ENCODE assay signal across 17 mouse cellular contexts in genomic region chr13:57672762-57673161, GRCm38 (mm10).
DNase-seq lines count a peak whose midpoint lies in the region; ATAC-seq and TF ChIP-seq lines count a peak whose summit lies in the region.
"Had no signal": no experiment of that assay in that cellular context is flagged by ENCODE, and none has a peak within 500 bp of the region (broad histone marks: within the 10 kb centered on the region; RNA-seq: fewer than 3 reads in every experiment).

No protein-coding gene starts in this region.

- H3K27me3 ChIP-seq in stomach, embryonic 14.5 days (ENCODE audit: control insufficient read depth, insufficient read depth, low read length) = no peaks in the 10 kb centered on the region
- no peaks in the 10 kb centered on the region for H3K27me3 ChIP-seq in stomach, postnatal 0 days (ENCODE audit: control insufficient read depth, insufficient read depth, low read length)
- H3K27me3 ChIP-seq in liver, postnatal 0 days (ENCODE audit: insufficient read depth, low read length) = no peaks in the 10 kb centered on the region
- H3K27me3 ChIP-seq: CH12.LX; embryonic facial prominence, embryonic 12.5 days; hindbrain, embryonic 12.5 days had no signal

- no peak for TF ChIP-seq CTCF in stomach, postnatal 0 days (IDR thresholded peaks at IDR 0.05; ENCODE audit: low read depth)
- no peak for TF ChIP-seq CTCF in liver, postnatal 0 days (IDR thresholded peaks at IDR 0.05; ENCODE audit: low read depth)

- H3K27ac ChIP-seq in stomach, embryonic 14.5 days (ENCODE audit: low read length) = no peak overlapping the region
- no peak overlapping the region for H3K27ac ChIP-seq in stomach, postnatal 0 days (replicated peaks)
- H3K27ac ChIP-seq in liver, postnatal 0 days (ENCODE audit: low read depth) = peak overlapping the region; percentile 22; the same call in 1 of the 2 replicates
- H3K27ac ChIP-seq: embryonic facial prominence, embryonic 12.5 days; macrophage; midbrain, embryonic 12.5 days had no signal

- peak; percentile 30 for DNase-seq in heart, adult 11 months
- DNase-seq in heart, postnatal 4 days = no peak
- no peak for DNase-seq in stomach, postnatal 0 days (ENCODE audit: low spot score)
- peak; percentile 21 for DNase-seq in liver, postnatal 0 days
- DNase-seq in embryo, embryonic 11 days = no peak
- DNase-seq: cerebellum, adult 2 months; gastrocnemius, postnatal 36 days; kidney, adult 11 months; kidney, postnatal 10 days; lung, embryonic 14.5 days had no signal

- H3K4me3 ChIP-seq in stomach, embryonic 14.5 days (ENCODE audit: low read depth, low read length) = no peak overlapping the region
- no peak overlapping the region for H3K4me3 ChIP-seq in stomach, postnatal 0 days (ENCODE audit: low read depth, low read length)
- H3K4me3 ChIP-seq in liver, postnatal 0 days (ENCODE audit: low read depth, low read length) = no peak overlapping the region
- H3K4me3 ChIP-seq: embryonic facial prominence, embryonic 12.5 days; hindbrain, embryonic 12.5 days; midbrain, embryonic 12.5 days had no signal

- H3K36me3 ChIP-seq in stomach, embryonic 14.5 days (ENCODE audit: control insufficient read depth, insufficient read depth, low read length) = no peaks in the 10 kb centered on the region
- no peaks in the 10 kb centered on the region for H3K36me3 ChIP-seq in stomach, postnatal 0 days (ENCODE audit: control insufficient read depth, insufficient read depth, low read length)
- H3K36me3 ChIP-seq in liver, postnatal 0 days (replicated peaks; ENCODE audit: insufficient read depth, low read length) = no peaks in the 10 kb centered on the region
- H3K36me3 ChIP-seq: embryonic facial prominence, embryonic 12.5 days; hindbrain, embryonic 12.5 days; midbrain, embryonic 12.5 days had no signal

- no peaks in the 10 kb centered on the region for H3K9me3 ChIP-seq in stomach, embryonic 14.5 days (ENCODE audit: control insufficient read depth, low read depth, low read length)
- no peaks in the 10 kb centered on the region for H3K9me3 ChIP-seq in stomach, postnatal 0 days (ENCODE audit: control insufficient read depth, low read length)
- no peaks in the 10 kb centered on the region for H3K9me3 ChIP-seq in liver, postnatal 0 days (ENCODE audit: low read length)
- H3K9me3 ChIP-seq: embryonic facial prominence, embryonic 12.5 days; hindbrain, embryonic 12.5 days; midbrain, embryonic 12.5 days had no signal

- no peak for TF ChIP-seq EP300 in stomach, postnatal 0 days (optimal IDR thresholded peaks at IDR 0.05)
- TF ChIP-seq EP300 in liver, postnatal 0 days (IDR thresholded peaks at IDR 0.05; ENCODE audit: low read depth) = no peak

- H3K4me1 ChIP-seq in stomach, embryonic 14.5 days (ENCODE audit: control insufficient read depth, insufficient read depth, low read length) = no peaks in the 10 kb centered on the region
- no peaks in the 10 kb centered on the region for H3K4me1 ChIP-seq in stomach, postnatal 0 days (replicated peaks; ENCODE audit: control insufficient read depth, insufficient read depth)
- H3K4me1 ChIP-seq in liver, postnatal 0 days (ENCODE audit: insufficient read depth) = peaks cover 4% of the 10 kb centered on the region; the same call in 1 of the 2 replicates

- H3K9ac ChIP-seq in stomach, embryonic 14.5 days (replicated peaks; ENCODE audit: low read depth, low read length) = no peak overlapping the region
- no peak overlapping the region for H3K9ac ChIP-seq in stomach, postnatal 0 days (ENCODE audit: low read length)
- no peak overlapping the region for H3K9ac ChIP-seq in liver, postnatal 0 days (replicated peaks)
- H3K9ac ChIP-seq: embryonic facial prominence, embryonic 12.5 days; hindbrain, embryonic 12.5 days; lung, embryonic 14.5 days; midbrain, embryonic 12.5 days had no signal

- peak; percentile 82; the same call in 1 of the 2 replicates for ATAC-seq in stomach, embryonic 14.5 days (ENCODE audit: insufficient number of reproducible peaks, insufficient read depth, low FRiP score, low read depth)
- ATAC-seq in stomach, postnatal 0 days (ENCODE audit: low FRiP score, low TSS enrichment) = no peak
- peak; percentile 92 for ATAC-seq in liver, postnatal 0 days
- no peak for ATAC-seq in frontal cortex, adult (ENCODE audit: low TSS enrichment)

- WGBS in stomach, embryonic 14.5 days = 77% methylated on average over 3 of the region's 3 CpGs
- 68% methylated on average over 3 of the region's 3 CpGs for WGBS in stomach, postnatal 0 days
- WGBS in liver, postnatal 0 days (ENCODE audit: insufficient replicate concordance) = 54% methylated on average over 3 of the region's 3 CpGs

- H3K4me2 ChIP-seq in stomach, embryonic 14.5 days (replicated peaks; ENCODE audit: low read depth, low read length) = no peak overlapping the region
- no peak overlapping the region for H3K4me2 ChIP-seq in stomach, postnatal 0 days (replicated peaks; ENCODE audit: low read depth)
- no peak overlapping the region for H3K4me2 ChIP-seq in liver, postnatal 0 days (ENCODE audit: low read depth, low read length)
- H3K4me2 ChIP-seq: embryonic facial prominence, embryonic 12.5 days; hindbrain, embryonic 12.5 days; lung, embryonic 14.5 days; midbrain, embryonic 12.5 days had no signal

Comparison
In these comparisons a context has a peak if more than half of its experiments do, and no peak if none do; other contexts are left out.
1. DNase-seq: peak in heart, adult 11 months (single experiment) and liver, postnatal 0 days (single experiment); none in heart, postnatal 4 days (single experiment), stomach, postnatal 0 days (single experiment) and embryo, embryonic 11 days (single experiment).
2. ATAC-seq: peak in stomach, embryonic 14.5 days (single experiment) and liver, postnatal 0 days (single experiment); none in stomach, postnatal 0 days (single experiment) and frontal cortex, adult (single experiment).